Mouse (Mus musculus): ENCODE results near the gene Cacfd1. TPM values are rescaled to one million over a fixed set of nuclear protein-coding genes. Genes with fewer than 3 reads are reported as not detected.

Cacfd1 gene
- polyA plus RNA-seq (2012; rRNA removed) = 95.9 and 110 TPM in 2 replicates

DNA sequence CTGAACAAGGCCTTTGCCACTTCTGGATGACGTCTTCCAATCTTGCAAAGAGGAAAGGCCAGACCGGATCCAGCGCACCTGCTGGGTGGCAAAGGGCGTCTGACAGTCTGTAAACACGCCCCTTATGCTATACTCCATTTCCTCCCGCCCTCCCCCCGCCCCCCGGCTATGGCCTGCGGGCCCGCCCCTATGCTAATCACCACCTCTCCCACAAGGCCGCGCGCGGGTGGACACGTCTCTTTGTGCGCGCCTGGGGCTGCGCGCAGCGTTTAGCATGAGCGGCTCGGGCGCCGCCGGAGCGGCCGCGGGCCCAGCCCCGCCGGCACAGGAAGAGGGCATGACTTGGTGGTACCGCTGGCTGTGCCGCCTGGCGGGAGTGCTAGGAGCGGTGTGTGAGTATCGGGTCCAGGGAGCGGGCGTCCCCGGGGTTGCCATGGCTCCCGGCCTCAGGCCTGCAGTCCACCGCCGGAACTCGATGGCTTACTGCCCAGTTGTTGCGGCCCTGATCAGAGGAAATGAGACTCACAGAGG lies at the start of gene Cacfd1:
Gene Cacfd1 (plus strand): TSS at position 213 of the 531 bp plus-strand sequence.
- DNase-seq (ENCODE audit: low read depth) = peak; percentile 96
- TF ChIP-seq POLR2A (IDR thresholded peaks at IDR 0.05; ENCODE audit: borderline replicate concordance, extremely low read depth, insufficient read depth, insufficient read length, poor library complexity, severe bottlenecking) (peak; percentile 98), CTCF (IDR thresholded peaks at IDR 0.05; ENCODE audit: borderline replicate concordance, extremely low read depth, insufficient read depth, insufficient read length) (no peak)

DNA sequence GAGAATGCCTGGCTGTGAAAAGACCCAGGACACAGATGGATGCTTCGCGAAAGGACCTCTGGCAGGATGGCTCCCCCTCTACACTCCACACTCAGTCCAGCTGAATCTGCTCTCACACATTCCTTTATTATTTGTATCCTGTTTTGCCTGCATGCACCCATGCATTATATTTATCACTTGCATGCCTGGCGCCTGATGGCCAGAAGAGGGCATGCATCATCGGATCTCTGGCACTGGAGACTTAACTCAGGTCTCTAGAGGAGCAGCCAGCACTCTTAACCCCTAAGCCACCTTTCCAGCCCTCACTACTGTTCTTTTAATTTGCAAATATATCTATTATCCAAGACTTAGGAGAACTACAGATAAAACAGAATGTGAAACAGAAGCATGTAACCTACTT lies 49.0 kb upstream of the Cacfd1 start:
- TF ChIP-seq CTCF (IDR thresholded peaks at IDR 0.05; ENCODE audit: borderline replicate concordance, extremely low read depth, insufficient read depth, insufficient read length) (peak; percentile 45; the same call in 1 of the 2 replicates), POLR2A (IDR thresholded peaks at IDR 0.05; ENCODE audit: borderline replicate concordance, extremely low read depth, insufficient read depth, insufficient read length, poor library complexity, severe bottlenecking) (no peak)
- peak; percentile 20 for DNase-seq (ENCODE audit: low read depth)

DNA sequence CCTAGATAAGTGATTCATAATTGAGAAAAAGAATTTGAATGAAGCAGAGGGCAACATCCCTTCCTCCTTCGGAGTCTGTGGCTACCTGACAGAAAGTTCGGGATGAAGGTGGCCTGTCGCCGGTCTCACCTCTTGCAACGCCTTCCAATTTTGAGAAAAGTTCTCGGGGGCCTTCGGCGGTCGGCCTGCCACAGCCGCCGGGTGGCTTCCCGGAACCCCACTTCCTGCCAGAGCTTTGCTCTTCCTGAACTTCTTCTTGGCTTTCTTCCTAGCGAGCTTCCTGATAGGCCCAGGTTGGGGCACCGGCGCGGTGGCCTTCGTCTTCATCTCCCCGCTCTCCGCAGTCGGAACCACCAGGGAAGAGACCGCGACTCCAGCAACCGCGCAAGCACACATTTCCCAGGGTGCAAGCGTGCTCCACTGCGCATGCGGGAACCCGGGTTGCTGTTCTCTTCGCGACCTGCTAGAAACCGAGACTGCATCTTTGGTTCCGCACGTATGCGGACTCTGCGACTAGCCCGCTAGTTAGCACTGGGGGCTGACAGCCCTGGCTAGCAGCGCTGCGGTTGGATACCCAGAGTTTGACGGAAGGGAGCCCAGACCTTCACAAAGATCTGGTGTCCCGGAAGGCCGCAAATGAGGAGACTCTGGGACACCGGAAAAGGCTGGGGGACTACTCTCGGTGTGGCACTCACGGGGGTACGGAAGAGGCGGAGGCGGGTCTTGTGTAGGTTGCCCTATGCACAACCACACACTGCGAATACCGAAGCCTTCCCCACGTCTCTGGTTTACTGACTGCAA lies 45.6 kb upstream of the Cacfd1 start, which contains the start of gene Rexo4:
Gene Rexo4 (minus strand): TSS at position 464 of the 801 bp plus-strand sequence.
- peak; percentile 99 for DNase-seq (ENCODE audit: low read depth)
- no peak for TF ChIP-seq CTCF (IDR thresholded peaks at IDR 0.05; ENCODE audit: borderline replicate concordance, extremely low read depth, insufficient read depth, insufficient read length)
- peak; percentile 55; the same call in 1 of the 2 replicates for TF ChIP-seq POLR2A (IDR thresholded peaks at IDR 0.05; ENCODE audit: borderline replicate concordance, extremely low read depth, insufficient read depth, insufficient read length, poor library complexity, severe bottlenecking)

DNA sequence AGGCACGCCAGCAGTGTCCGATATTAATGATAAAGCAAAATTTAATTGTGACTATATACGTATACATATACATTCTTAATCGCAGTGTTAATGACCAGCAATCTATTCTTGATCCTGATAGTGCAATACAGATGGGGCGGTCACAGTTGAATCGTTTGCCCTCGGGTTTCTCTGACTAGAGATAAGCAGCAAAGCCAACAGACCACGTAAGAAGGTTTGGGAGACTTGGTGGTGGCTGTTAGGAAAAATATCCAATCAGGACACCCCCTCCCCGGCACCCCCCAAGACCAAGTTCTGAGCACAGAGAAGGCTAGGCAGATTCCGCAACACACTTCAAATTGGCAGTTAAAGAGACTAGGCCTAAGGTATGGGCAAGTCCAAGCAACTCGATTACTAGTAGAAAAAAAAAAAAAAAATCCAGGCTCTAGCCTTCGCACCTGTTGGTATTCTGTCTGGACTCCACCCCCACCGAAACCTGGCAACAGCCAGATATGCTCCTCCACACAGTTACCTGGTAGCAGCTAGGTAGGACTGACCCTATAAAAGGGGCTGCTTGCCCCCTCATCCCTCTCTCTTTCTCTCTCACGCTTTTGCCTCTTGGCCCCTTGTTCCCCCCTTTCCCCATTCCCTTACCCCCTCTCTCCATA lies 44.9 kb upstream of the Cacfd1 start:
- TF ChIP-seq CTCF (IDR thresholded peaks at IDR 0.05; ENCODE audit: borderline replicate concordance, extremely low read depth, insufficient read depth, insufficient read length) (no peak), POLR2A (IDR thresholded peaks at IDR 0.05; ENCODE audit: borderline replicate concordance, extremely low read depth, insufficient read depth, insufficient read length, poor library complexity, severe bottlenecking) (no peak)
- no peak for DNase-seq (ENCODE audit: low read depth)

DNA sequence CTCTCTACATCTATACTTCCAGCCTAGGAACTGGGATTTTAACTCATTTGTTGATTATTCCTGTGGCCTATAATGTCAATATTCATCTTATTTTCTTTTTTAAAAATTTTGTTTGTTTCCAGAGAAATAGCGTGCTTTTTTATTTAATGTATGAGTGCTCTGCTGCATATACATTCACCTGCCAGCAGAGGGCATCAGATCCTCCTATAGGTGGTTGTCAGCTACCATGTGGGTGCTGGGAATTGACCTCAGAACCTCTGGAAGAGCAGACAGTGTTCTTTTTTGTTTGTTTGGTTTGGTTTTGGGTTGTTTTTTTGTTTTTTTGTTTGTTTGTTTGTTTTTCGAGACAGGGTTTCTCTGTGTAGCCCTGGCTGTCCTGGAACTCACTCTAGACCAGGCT lies 42.5 kb upstream of the Cacfd1 start:
- TF ChIP-seq CTCF (IDR thresholded peaks at IDR 0.05; ENCODE audit: borderline replicate concordance, extremely low read depth, insufficient read depth, insufficient read length) (no peak), POLR2A (IDR thresholded peaks at IDR 0.05; ENCODE audit: borderline replicate concordance, extremely low read depth, insufficient read depth, insufficient read length, poor library complexity, severe bottlenecking) (no peak)
- DNase-seq (ENCODE audit: low read depth) = no peak

DNA sequence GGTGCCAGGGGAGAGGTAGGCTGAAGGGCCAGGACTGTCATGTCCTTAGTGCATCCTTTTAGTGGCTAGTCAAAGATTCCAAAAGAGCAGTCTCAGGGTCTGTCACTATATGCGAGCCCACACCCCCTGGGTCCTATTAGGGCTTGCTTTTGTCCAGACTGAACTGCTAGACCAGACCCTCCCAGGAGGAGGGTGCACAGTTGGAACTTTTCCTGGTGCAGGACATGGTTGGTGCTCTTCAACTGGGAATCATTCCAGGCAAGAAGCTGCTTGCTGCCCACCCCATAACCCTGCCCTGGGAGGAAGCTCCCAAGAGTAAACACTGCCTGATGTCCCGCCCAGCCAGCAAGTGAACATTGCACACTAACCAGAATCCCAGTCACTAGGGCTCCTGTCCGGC lies 36.6 kb upstream of the Cacfd1 start, which contains the start of gene Adamts13:
Gene Adamts13 (plus strand): TSS at position 301 of the 400 bp plus-strand sequence.
- TF ChIP-seq CTCF (IDR thresholded peaks at IDR 0.05; ENCODE audit: borderline replicate concordance, extremely low read depth, insufficient read depth, insufficient read length) = no peak
- no peak for TF ChIP-seq POLR2A (IDR thresholded peaks at IDR 0.05; ENCODE audit: borderline replicate concordance, extremely low read depth, insufficient read depth, insufficient read length, poor library complexity, severe bottlenecking)

DNA sequence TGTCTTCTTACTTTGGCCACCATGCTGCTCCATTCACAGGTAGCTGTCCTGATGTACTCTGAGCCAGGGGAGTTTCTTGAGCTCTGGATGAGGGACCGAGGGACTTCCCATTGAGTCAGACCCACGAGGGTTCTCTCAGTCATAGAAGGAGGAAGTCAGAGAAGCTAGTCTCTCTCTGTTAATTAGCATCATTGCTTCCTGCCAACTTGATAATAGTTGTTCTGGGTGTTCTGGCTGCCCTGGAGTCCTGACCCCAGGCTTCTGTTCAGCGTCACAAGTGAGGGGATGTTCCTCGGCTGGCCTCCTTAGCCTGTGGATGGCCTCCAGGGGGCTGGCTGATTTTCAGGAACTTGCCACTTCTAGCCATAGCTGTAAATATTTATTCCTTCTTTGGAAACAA lies 35.8 kb upstream of the Cacfd1 start:
- DNase-seq (ENCODE audit: low read depth) = no peak
- TF ChIP-seq POLR2A (IDR thresholded peaks at IDR 0.05; ENCODE audit: borderline replicate concordance, extremely low read depth, insufficient read depth, insufficient read length, poor library complexity, severe bottlenecking) = no peak
- TF ChIP-seq CTCF (IDR thresholded peaks at IDR 0.05; ENCODE audit: borderline replicate concordance, extremely low read depth, insufficient read depth, insufficient read length) = no peak

More for the DNA sequence above, 36.6 kb upstream of the Cacfd1 start, which contains the start of gene Adamts13:
- DNase-seq (ENCODE audit: low read depth) = no peak

DNA sequence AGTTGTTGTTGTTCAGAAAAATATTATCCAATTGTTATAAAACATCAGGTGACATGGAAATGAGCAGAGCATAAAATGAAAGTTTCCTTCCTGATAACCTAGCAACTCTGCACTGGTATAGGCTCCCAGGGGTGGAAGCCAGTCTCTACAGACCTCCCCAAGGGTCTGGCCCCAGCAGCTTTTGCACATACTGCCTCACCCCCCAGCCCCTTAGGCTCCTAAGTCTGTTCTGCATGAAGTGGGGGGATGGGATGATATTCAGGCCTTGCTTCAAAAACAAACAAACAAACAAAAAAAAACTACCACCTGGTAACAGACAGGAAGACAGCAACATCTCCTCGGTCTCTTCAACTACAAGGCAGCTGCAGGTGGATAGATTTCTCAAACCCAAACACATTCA lies 29.4 kb upstream of the Cacfd1 start:
- TF ChIP-seq POLR2A (IDR thresholded peaks at IDR 0.05; ENCODE audit: borderline replicate concordance, extremely low read depth, insufficient read depth, insufficient read length, poor library complexity, severe bottlenecking) (no peak), CTCF (IDR thresholded peaks at IDR 0.05; ENCODE audit: borderline replicate concordance, extremely low read depth, insufficient read depth, insufficient read length) (no peak)
- DNase-seq (ENCODE audit: low read depth) = no peak

DNA sequence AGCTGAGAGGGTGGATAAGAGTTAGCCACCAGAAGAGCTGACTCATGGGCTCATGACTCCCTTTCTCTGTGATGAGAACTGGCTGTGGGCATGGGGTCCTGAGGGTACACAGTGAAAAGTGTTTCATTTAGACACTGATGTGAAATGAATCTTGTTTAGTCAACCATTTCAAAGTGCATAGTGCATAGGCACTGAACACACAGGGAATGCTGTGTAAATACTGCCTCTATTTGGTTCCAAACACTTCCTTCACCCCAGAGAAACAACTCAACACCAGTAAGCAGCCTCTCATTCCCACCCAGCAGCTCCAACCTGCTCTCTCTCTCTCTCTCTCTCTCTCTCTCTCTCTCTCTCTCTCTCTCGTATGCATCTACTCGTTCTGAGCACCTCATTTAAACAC lies 25.5 kb upstream of the Cacfd1 start:
- no peak for DNase-seq (ENCODE audit: low read depth)
- TF ChIP-seq CTCF (IDR thresholded peaks at IDR 0.05; ENCODE audit: borderline replicate concordance, extremely low read depth, insufficient read depth, insufficient read length) (no peak), POLR2A (IDR thresholded peaks at IDR 0.05; ENCODE audit: borderline replicate concordance, extremely low read depth, insufficient read depth, insufficient read length, poor library complexity, severe bottlenecking) (no peak)

DNA sequence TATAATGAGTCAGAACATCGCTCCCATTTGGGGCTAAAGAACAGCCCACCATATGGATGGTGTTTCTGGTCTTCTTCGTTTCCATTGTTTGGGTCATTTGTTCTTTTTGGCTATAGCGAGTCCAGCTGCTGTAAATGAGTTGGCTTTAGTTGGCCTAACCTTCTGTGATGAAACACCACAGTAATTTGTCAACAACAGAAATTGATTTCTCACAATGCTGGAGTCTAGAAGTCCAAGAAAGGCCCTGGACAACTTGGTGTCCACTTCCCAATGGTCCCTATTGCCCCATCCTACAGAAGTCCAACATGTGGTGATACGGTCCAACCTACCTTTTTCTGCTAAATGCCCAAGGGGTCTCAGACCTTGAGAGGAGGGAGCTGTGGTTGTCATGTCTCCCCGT lies 25.1 kb upstream of the Cacfd1 start:
- TF ChIP-seq CTCF (IDR thresholded peaks at IDR 0.05; ENCODE audit: borderline replicate concordance, extremely low read depth, insufficient read depth, insufficient read length) (no peak), POLR2A (IDR thresholded peaks at IDR 0.05; ENCODE audit: borderline replicate concordance, extremely low read depth, insufficient read depth, insufficient read length, poor library complexity, severe bottlenecking) (no peak)
- no peak for DNase-seq (ENCODE audit: low read depth)

DNA sequence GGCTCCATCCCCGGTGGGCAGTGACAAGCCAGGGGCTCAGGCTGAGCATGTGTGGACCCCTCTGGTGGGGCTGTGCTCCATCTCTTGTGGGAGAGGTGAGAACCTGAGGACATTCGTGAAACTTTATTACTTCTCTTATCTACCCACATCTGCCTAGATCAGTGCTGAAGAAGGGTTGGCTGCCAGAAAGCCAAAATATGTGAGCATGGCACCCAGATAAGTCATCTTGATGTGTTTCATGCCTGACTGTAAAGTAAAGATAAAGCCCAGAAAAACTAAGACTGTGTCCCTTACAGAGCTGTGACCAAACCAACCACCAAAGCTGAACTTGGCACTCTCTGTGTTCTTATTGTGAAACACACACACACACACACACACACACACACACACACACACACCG lies 15.8 kb upstream of the Cacfd1 start:
- no peak for TF ChIP-seq POLR2A (IDR thresholded peaks at IDR 0.05; ENCODE audit: borderline replicate concordance, extremely low read depth, insufficient read depth, insufficient read length, poor library complexity, severe bottlenecking)
- TF ChIP-seq CTCF (IDR thresholded peaks at IDR 0.05; ENCODE audit: borderline replicate concordance, extremely low read depth, insufficient read depth, insufficient read length) = no peak

More for the DNA sequence above, 15.8 kb upstream of the Cacfd1 start:
- DNase-seq (ENCODE audit: low read depth) = no peak
